Comparison of ENCODE assay signal across 8 mouse cellular contexts in the genomic region with DNA sequence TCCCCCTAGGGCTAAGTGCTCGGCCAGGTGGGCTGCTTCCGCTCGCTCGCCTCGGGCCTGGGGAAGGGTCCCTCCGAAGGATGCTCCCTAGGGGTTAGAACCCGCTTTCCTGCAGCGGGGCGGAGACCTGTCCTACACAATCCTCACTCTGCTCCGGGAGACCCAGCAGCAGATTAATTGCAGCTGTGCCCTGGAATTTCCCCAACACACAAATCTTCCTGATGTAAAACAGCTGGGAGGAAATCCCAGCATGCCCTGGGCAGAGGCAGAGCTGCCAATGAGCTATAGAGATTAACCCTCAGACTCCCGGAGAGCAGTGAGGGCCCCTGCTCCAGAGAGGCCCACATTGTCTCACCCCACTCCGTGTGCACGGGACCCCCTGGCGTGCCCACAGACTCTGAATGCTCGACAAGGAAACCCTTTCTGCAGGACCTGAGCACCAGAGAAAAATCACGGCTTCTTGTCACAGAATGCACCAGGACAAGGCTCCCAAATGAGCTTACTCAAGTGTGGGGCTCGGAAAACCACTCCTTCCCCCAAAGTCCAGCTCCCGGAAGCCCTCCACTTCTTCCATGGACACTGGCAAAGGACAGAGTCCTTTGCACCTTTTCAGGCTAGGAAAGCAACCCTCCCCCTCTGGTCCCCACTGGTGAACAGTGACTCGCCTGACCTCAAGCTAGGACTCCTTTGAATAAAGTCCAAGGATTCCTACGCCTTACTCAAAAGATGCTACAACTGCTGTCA. TPM values are rescaled to one million over a fixed set of nuclear protein-coding genes. Genes with fewer than 3 reads are reported as not detected.
DNase-seq lines count a peak whose midpoint lies in the region; ATAC-seq and TF ChIP-seq lines count a peak whose summit lies in the region.

No protein-coding gene starts in this region.

- WGBS in hindbrain, embryonic 14.5 days, result 35% methylated on average over 20 of the region's 20 CpGs

- H3K4me2 ChIP-seq in CH12.LX (ENCODE audit: insufficient read depth, low read depth, poor library complexity, severe bottlenecking), result peak overlapping the region; percentile 19; the same call in 1 of the 2 replicates
- peak overlapping the region; percentile 55 for H3K4me2 ChIP-seq in hindbrain, embryonic 14.5 days (replicated peaks)

- ATAC-seq in hindbrain, embryonic 14.5 days (ENCODE audit: low FRiP score), result peak; percentile 78

- TF ChIP-seq POLR2A in CH12.LX (IDR thresholded peaks at IDR 0.05; ENCODE audit: low read depth, low read length), result no peak; the same call in 1 of the 2 replicates
- TF ChIP-seq POLR2A in bone marrow macrophage, adult 2 months (IDR thresholded peaks at IDR 0.05; ENCODE audit: borderline replicate concordance, low read depth, low read length), result no peak

- dilution Hi-C loops in CH12.LX (cut with MboI; ENCODE audit: extremely low pct_ligation_motif_present, extremely low pct_unique_long_range_greater_than_20kb, low sequenced_read_pairs), result no loop called here

- no peaks in the 10 kb centered on the region for H3K79me2 ChIP-seq in CH12.LX (replicated peaks; ENCODE audit: control insufficient read depth, extremely low read depth, insufficient read depth, poor library complexity, severe bottlenecking)

- DNase-seq in CH12.LX (ENCODE audit: extremely low read depth) (peak; percentile 39), liver (peak; percentile 46), MN1 (ENCODE audit: low spot score) (no peak)
- DNase-seq in gastrocnemius, adult 8-10 months (ENCODE audit: low spot score in 2 of 2), result peak; percentile 36 to 53
- peak; percentile 68 for DNase-seq in hindbrain, embryonic 14.5 days (ENCODE audit: low spot score)
- peak; percentile 83 for DNase-seq in neural tube, embryonic 10.5 days (ENCODE audit: extremely low spot score, low spot score)
- no peak for DNase-seq in layer of hippocampus, adult 18-20 months (ENCODE audit: low spot score in 2 of 2)

- TF ChIP-seq CTCF in CH12.LX (conservative IDR thresholded peaks at IDR 0.05 in 1 of 2, IDR thresholded peaks at IDR 0.05 in 1 of 2; ENCODE audit: low read depth in 2 of 2, low read length in 2 of 2), result no peak
- TF ChIP-seq CTCF in bone marrow macrophage, adult 2 months (IDR thresholded peaks at IDR 0.05; ENCODE audit: low read depth, low read length), result no peak

- H3K27ac ChIP-seq in CH12.LX (ENCODE audit: insufficient read depth, low read depth), result no peak overlapping the region
- no peak overlapping the region for H3K27ac ChIP-seq in bone marrow macrophage, adult 2 months (ENCODE audit: insufficient read depth, low read depth, low read length)
- peak overlapping the region; percentile 74 for H3K27ac ChIP-seq in hindbrain, embryonic 14.5 days

- H3K4me3 ChIP-seq in CH12.LX (replicated peaks in 1 of 3; ENCODE audit: low read depth in 2 of 3, low read length in 2 of 3, poor library complexity in 1 of 3), result peak overlapping the region in 1 of 3 experiments; percentile 50
- H3K4me3 ChIP-seq in bone marrow macrophage, adult 2 months (ENCODE audit: insufficient read depth, low read length), result peak overlapping the region; percentile 29; the same call in 1 of the 2 replicates
- H3K4me3 ChIP-seq in hindbrain, embryonic 14.5 days (replicated peaks; ENCODE audit: low read length), result peak overlapping the region; percentile 36

- no peaks in the 10 kb centered on the region for H3K9me3 ChIP-seq in CH12.LX (replicated peaks; ENCODE audit: low read length)
- H3K9me3 ChIP-seq in hindbrain, embryonic 14.5 days (ENCODE audit: control insufficient read depth, low read length), result no peaks in the 10 kb centered on the region

- TF ChIP-seq RAD21 in CH12.LX (IDR thresholded peaks at IDR 0.05; ENCODE audit: low read depth, low read length), result no peak

- H3K36me3 ChIP-seq in CH12.LX (replicated peaks in 1 of 2; ENCODE audit: control insufficient read depth in 1 of 2, insufficient read depth in 1 of 2, low read length in 1 of 2), result no peaks in the 10 kb centered on the region
- no peaks in the 10 kb centered on the region for H3K36me3 ChIP-seq in hindbrain, embryonic 14.5 days (replicated peaks; ENCODE audit: control insufficient read depth, insufficient read depth)

- H3K9ac ChIP-seq in CH12.LX (ENCODE audit: insufficient read depth, low read depth), result 0 out of 2 replicates have a peak overlapping the region, but pooled peaks have one; percentile 7
- H3K9ac ChIP-seq in hindbrain, embryonic 14.5 days, result peak overlapping the region; percentile 58

- in situ Hi-C loops in CH12.LX (cut with MboI; ENCODE audit: low pct_ligation_motif_present, low pct_unique_long_range_greater_than_20kb, low sequenced_read_pairs), result no loop called here

- peaks cover 5 to 44% of the 10 kb centered on the region in 2 experiments for H3K4me1 ChIP-seq in CH12.LX (ENCODE audit: control insufficient read depth in 1 of 2, insufficient read depth in 2 of 2)
- peaks cover 2% of the 10 kb centered on the region; the same call in 1 of the 2 replicates for H3K4me1 ChIP-seq in bone marrow macrophage, adult 2 months (ENCODE audit: control insufficient read depth, insufficient read depth, low read length)
- H3K4me1 ChIP-seq in hindbrain, embryonic 14.5 days (replicated peaks; ENCODE audit: control insufficient read depth, insufficient read depth, low read length), result peaks cover 11% of the 10 kb centered on the region

- H3K27me3 ChIP-seq in CH12.LX (replicated peaks), result no peaks in the 10 kb centered on the region
- H3K27me3 ChIP-seq in hindbrain, embryonic 14.5 days (ENCODE audit: control insufficient read depth, insufficient read depth, low read length), result no peaks in the 10 kb centered on the region

- TF ChIP-seq EP300 in CH12.LX (IDR thresholded peaks at IDR 0.05; ENCODE audit: low read length), result no peak

TF ChIP-seq in CH12.LX, 34 proteins besides CTCF, POLR2A, EP300 and RAD21:
- TF ChIP-seq TCF12 (IDR thresholded peaks at IDR 0.05; ENCODE audit: low read depth, low read length) (peak; percentile 34; the same call in 1 of the 2 replicates), JUND (conservative IDR thresholded peaks at IDR 0.05; ENCODE audit: low read depth, low read length) (no peak), ELF1 (IDR thresholded peaks at IDR 0.05; ENCODE audit: low read depth, low read length) (no peak), ETS1 (conservative IDR thresholded peaks at IDR 0.05; ENCODE audit: low read depth, low read length) (peak; percentile 54; the same call in 1 of the 2 replicates), NRF1 (IDR thresholded peaks at IDR 0.05; ENCODE audit: low read depth, low read length) (no peak), RCOR1 (conservative IDR thresholded peaks at IDR 0.05; ENCODE audit: low read depth, low read length) (no peak), MAFK (IDR thresholded peaks at IDR 0.05; ENCODE audit: insufficient replicate concordance, low read length) (no peak)

RNA-seq across cellular contexts. Expression of gene Tgoln1, which starts 38.7 kb away (rescaled TPM):
- 22.6 and 27.9 TPM in 2 replicates for total RNA-seq in CH12.LX (2012; rRNA removed)
- 20.0 and 23.5 TPM in 2 replicates for total RNA-seq in CH12.LX (2014; rRNA removed)
- 29.0 and 33.6 TPM in 2 replicates for polyA plus RNA-seq in CH12.LX (2012; ENCODE audit: insufficient read length, low read depth)
- polyA plus RNA-seq in bone marrow macrophage, adult 2 months (2012; ENCODE audit: insufficient read depth, insufficient read length, missing spikeins), result 80.0 and 87.9 TPM in 2 replicates
- total RNA-seq in gastrocnemius, adult 8-10 months (2022), result 10 to 100 TPM; 24.2 to 28.7 (median 25.4) TPM
- 43.0 and 49.2 TPM in 2 replicates for polyA plus RNA-seq in hindbrain, embryonic 14.5 days (2014; fragmentation: Nextera tagmentation; extraction: Ambion mirVana)
- total RNA-seq in layer of hippocampus, adult 18-20 months (2021), result 10 to 100 TPM; 95.0 to 98.9 TPM

RNA-seq across cellular contexts. Expression of gene Retsat, which starts 57.2 kb away (rescaled TPM):
- total RNA-seq in CH12.LX (2012; rRNA removed) (12.5 and 15.6 TPM in 2 replicates), CH12.LX (2014; rRNA removed) (14.0 and 15.5 TPM in 2 replicates)
- 27.7 and 28.6 TPM in 2 replicates for polyA plus RNA-seq in CH12.LX (2012; ENCODE audit: insufficient read length, low read depth)
- 15.7 and 21.3 TPM in 2 replicates for polyA plus RNA-seq in bone marrow macrophage, adult 2 months (2012; ENCODE audit: insufficient read depth, insufficient read length, missing spikeins)
- 10 to 100 TPM; 64.4 to 72.3 (median 68.1) TPM for total RNA-seq in gastrocnemius, adult 8-10 months (2022)
- polyA plus RNA-seq in hindbrain, embryonic 14.5 days (2014; fragmentation: Nextera tagmentation; extraction: Ambion mirVana), result 6.2 and 6.6 TPM in 2 replicates
- total RNA-seq in layer of hippocampus, adult 18-20 months (2021), result 10 to 100 TPM; 64.3 to 76.9 TPM

RNA-seq across cellular contexts. Expression of gene Elmod3, which starts 57.3 kb away (rescaled TPM):
- total RNA-seq in CH12.LX (2012; rRNA removed), result 4.7 and 7.1 TPM in 2 replicates
- total RNA-seq in CH12.LX (2014; rRNA removed), result 4.0 and 4.2 TPM in 2 replicates
- 9.0 TPM in 2 replicates for polyA plus RNA-seq in CH12.LX (2012; ENCODE audit: insufficient read length, low read depth)
- 12.0 and 12.6 TPM in 2 replicates for polyA plus RNA-seq in bone marrow macrophage, adult 2 months (2012; ENCODE audit: insufficient read depth, insufficient read length, missing spikeins)
- total RNA-seq in gastrocnemius, adult 8-10 months (2022), result 1 to 10 TPM; 7.9 to 8.9 (median 8.2) TPM
- polyA plus RNA-seq in hindbrain, embryonic 14.5 days (2014; fragmentation: Nextera tagmentation; extraction: Ambion mirVana), result 16.8 and 20.0 TPM in 2 replicates
- 10 to 100 TPM; 24.5 to 24.8 TPM for total RNA-seq in layer of hippocampus, adult 18-20 months (2021)

Comparison
In these comparisons a context has a peak if more than half of its experiments do, and no peak if none do; other contexts are left out.
1. DNase-seq: peak in CH12.LX (single experiment), gastrocnemius, adult 8-10 months (2 of 2), hindbrain, embryonic 14.5 days (single experiment), liver (single experiment) and neural tube, embryonic 10.5 days (single experiment); none in MN1 (single experiment) and layer of hippocampus, adult 18-20 months (0 of 2).